Mouse (Mus musculus) erythroblast, embryonic 14.5 days (primary cell): ENCODE measurements around the gene Ap4b1. TPM values are rescaled to one million over a fixed set of nuclear protein-coding genes. Genes with fewer than 3 reads are reported as not detected.
A peak's percentile ranks its signal among the peaks of the same experiment; 100 is the strongest.
"Not testable (repeated sequence)": the region's sequence is repeated elsewhere in the genome, so short reads cannot be mapped to it uniquely, and the experiment has no call there.

Experiments used
- H3K27me3 ChIP-seq: 2 replicates; pipeline ENCODE4 v1.6.1; 2012; ENCODE audit warnings: inconsistent platforms; ENCODE audit not compliant: control insufficient read depth
- H3K36me3 ChIP-seq: 2 replicates; pipeline ENCODE4 v1.6.1; 2012; ENCODE audit warnings: mild to moderate bottlenecking, inconsistent platforms; ENCODE audit not compliant: control insufficient read depth
- H3K4me1 ChIP-seq: 2 replicates; pipeline ENCODE4 v1.6.1; 2012; ENCODE audit warnings: inconsistent platforms; ENCODE audit not compliant: control insufficient read depth
- H3K4me3 ChIP-seq: replicated peaks from 2 replicates; pipeline ENCODE3; 2012; ENCODE audit warnings: moderate library complexity, mild to moderate bottlenecking, inconsistent platforms
- H3K9me3 ChIP-seq: 2 replicates; pipeline ENCODE4 v1.6.1; 2012; ENCODE audit warnings: low read length, inconsistent platforms, mixed read lengths; ENCODE audit not compliant: control insufficient read depth
- GATA1 ChIP-seq: IDR thresholded peaks from 2 replicates; pipeline ENCODE4 v1.6.1; 2012; ENCODE audit warnings: low read length, inconsistent platforms, mixed read lengths
- TAL1 ChIP-seq: IDR thresholded peaks from 3 replicates; pipeline ENCODE4 v1.6.1; 2012; ENCODE audit warnings: low read length, inconsistent platforms, mixed read lengths
- polyA plus RNA-seq: library from polyadenylated mRNA; stranded (reverse); fragments of >175 nt; gene quantifications from 2 replicates; pipeline ENCODE4 v1.2.3, GENCODE M21; 2012

The Ap4b1 gene
- polyA plus RNA-seq, 1 experiment: 0.12 TPM

GRCm38 (mm10) chr3:103792566-103792965 lies 16.8 kb upstream of the Ap4b1 start:
- H3K4me3 ChIP-seq: peak overlapping the region; percentile 40
- TF ChIP-seq TAL1 (no peak), GATA1 (no peak)
- H3K36me3 ChIP-seq: peaks cover 17% of the 10 kb centered on the region
- no peaks in the 10 kb centered on the region for H3K9me3 ChIP-seq
- H3K4me1 ChIP-seq: peaks cover 77% of the 10 kb centered on the region
- no peaks in the 10 kb centered on the region for H3K27me3 ChIP-seq

- Histone ChIP-seq H3K9me3 (peaks cover 5% of the 10 kb centered on the region), H3K4me3 (no peak overlapping the region), H3K27me3 (no peaks in the 10 kb centered on the region), H3K4me1 (peaks cover 95% of the 10 kb centered on the region), H3K36me3 (peaks cover 27% of the 10 kb centered on the region)
- TF ChIP-seq GATA1 (no peak), TAL1 (no peak)
Measured at GRCm38 (mm10) chr3:103796389-103796788, 12.9 kb upstream of the Ap4b1 start.

- Histone ChIP-seq H3K9me3 (peaks cover 5% of the 10 kb centered on the region), H3K27me3 (no peaks in the 10 kb centered on the region), H3K36me3 (peaks cover 58% of the 10 kb centered on the region), H3K4me1 (peaks cover 95% of the 10 kb centered on the region), H3K4me3 (peak overlapping the region; percentile 41)
- TF ChIP-seq TAL1: peak; percentile 97
- peak; percentile 98 for TF ChIP-seq GATA1
Measured at GRCm38 (mm10) chr3:103799507-103799906, 9.8 kb upstream of the Ap4b1 start.

GRCm38 (mm10) chr3:103801631-103802531 lies 7.4 kb upstream of the Ap4b1 start:
- peaks cover 96% of the 10 kb centered on the region for H3K4me1 ChIP-seq
- peaks cover 82% of the 10 kb centered on the region for H3K36me3 ChIP-seq
- H3K9me3 ChIP-seq: peaks cover 5% of the 10 kb centered on the region
- H3K4me3 ChIP-seq: peak overlapping the region; percentile 15
- H3K27me3 ChIP-seq: no peaks in the 10 kb centered on the region
- TF ChIP-seq TAL1 (no peak), GATA1 (no peak)

GRCm38 (mm10) chr3:103802861-103803260 lies 6.5 kb upstream of the Ap4b1 start:
- H3K36me3 ChIP-seq: peaks cover 89% of the 10 kb centered on the region
- no peak overlapping the region for H3K4me3 ChIP-seq
- TF ChIP-seq TAL1 (no peak), GATA1 (no peak)
- H3K27me3 ChIP-seq: no peaks in the 10 kb centered on the region
- peaks cover 96% of the 10 kb centered on the region for H3K4me1 ChIP-seq
- peaks cover 5% of the 10 kb centered on the region for H3K9me3 ChIP-seq

DNA sequence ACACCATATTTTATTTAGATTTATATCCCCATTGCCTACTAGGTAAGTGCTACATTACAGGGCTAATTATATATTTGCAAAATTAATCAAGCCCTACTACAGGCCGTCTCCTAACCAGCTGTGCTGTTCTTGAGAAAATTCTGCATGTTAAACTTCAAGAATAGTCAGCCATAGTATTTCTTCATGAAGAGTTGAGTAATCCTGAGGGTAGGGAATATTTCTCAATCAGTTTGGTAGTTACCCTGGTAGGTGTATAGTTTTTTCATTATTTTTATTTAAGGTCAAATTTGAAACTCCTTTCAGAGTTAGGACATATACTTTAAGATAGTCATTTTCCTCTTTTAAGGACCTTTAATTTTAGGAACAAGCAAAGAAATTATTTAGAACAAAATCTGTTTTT lies 3.6 kb upstream of the Ap4b1 start:
- TF ChIP-seq GATA1: no peak
- no peak for TF ChIP-seq TAL1
- peaks cover 75% of the 10 kb centered on the region for H3K36me3 ChIP-seq

DNA sequence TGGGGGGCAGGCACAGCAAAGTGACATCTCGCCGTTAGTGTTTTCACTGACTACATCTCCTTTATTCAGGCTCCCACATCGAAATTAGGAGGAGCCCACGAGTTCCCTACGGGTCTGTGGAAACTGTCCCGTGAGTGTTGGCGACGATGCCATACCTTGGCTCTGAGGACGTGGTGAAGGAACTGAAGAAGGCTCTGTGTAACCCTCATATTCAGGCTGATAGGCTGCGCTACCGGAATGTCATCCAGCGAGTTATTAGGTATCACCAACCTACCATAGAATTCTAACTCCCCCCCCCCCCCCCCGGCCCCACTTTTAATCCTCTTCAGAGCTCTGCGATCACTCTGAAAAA lies 455 bp downstream of the Ap4b1 start:
- Histone ChIP-seq H3K27me3 (no peaks in the 10 kb centered on the region), H3K4me1 (peaks cover 70% of the 10 kb centered on the region), H3K36me3 (peaks cover 72% of the 10 kb centered on the region), H3K9me3 (no peaks in the 10 kb centered on the region), H3K4me3 (peak overlapping the region; percentile 79)
- no peak for TF ChIP-seq TAL1
- no peak for TF ChIP-seq GATA1

More for the DNA sequence above, 3.6 kb upstream of the Ap4b1 start:
- no peaks in the 10 kb centered on the region for H3K27me3 ChIP-seq
- no peak overlapping the region for H3K4me3 ChIP-seq
- H3K9me3 ChIP-seq: no peaks in the 10 kb centered on the region
- peaks cover 86% of the 10 kb centered on the region for H3K4me1 ChIP-seq

DNA sequence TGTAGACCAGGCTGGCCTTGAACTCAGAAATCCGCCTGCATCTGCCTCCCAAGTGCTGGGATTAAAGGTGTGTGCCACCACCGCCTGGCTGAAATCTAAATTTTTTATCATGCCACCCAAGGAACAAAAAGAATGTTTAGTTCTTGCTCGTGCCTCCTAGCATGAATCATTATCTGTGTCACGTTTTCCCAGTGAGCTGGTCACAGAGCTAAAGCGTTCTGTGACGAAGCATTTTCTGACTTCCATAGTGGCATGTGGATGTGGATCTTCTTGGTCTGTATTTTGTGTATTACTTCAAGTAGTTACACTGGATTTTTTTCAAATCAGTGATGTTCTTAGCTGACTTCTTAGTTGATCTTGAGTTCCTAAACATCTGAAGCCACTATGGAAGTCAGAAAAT lies 1.6 kb downstream of the Ap4b1 start:
- peak overlapping the region; percentile 79 for H3K4me3 ChIP-seq
- H3K9me3 ChIP-seq: no peaks in the 10 kb centered on the region
- H3K4me1 ChIP-seq: peaks cover 61% of the 10 kb centered on the region
- no peaks in the 10 kb centered on the region for H3K27me3 ChIP-seq
- peaks cover 71% of the 10 kb centered on the region for H3K36me3 ChIP-seq
- no peak for TF ChIP-seq TAL1
- TF ChIP-seq GATA1: no peak

GRCm38 (mm10) chr3:103827548-103827947 lies 18.2 kb downstream of the Ap4b1 start:
- Histone ChIP-seq H3K36me3 (peaks cover 36% of the 10 kb centered on the region), H3K4me3 (no peak overlapping the region), H3K9me3 (no peaks in the 10 kb centered on the region), H3K27me3 (no peaks in the 10 kb centered on the region), H3K4me1 (peaks cover 15% of the 10 kb centered on the region)
- no peak for TF ChIP-seq TAL1
- no peak for TF ChIP-seq GATA1

- Histone ChIP-seq H3K27me3 (no peaks in the 10 kb centered on the region), H3K9me3 (no peaks in the 10 kb centered on the region), H3K4me3 (no peak overlapping the region), H3K36me3 (peaks cover 23% of the 10 kb centered on the region), H3K4me1 (peaks cover 25% of the 10 kb centered on the region)
- TF ChIP-seq TAL1: no peak
- no peak for TF ChIP-seq GATA1
Measured at GRCm38 (mm10) chr3:103829036-103829435, 19.7 kb downstream of the Ap4b1 start.

DNA sequence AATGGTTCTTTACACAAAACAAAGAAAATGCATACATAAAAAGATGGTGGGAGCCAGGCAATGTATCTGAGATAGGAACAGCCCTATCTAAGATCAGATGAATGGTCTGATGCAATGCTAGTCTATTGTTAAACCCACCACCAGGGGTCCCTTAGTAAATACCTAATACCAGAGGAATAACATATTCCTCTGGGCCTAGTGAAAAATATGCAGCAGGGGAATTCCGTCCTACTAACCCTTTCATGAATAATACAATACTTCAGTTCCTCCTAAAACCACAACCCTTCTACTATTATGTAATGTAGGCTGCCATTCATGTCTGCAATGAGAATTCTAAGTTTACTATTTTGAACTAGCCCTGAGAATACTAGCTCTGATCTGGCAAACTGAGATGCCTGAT lies 21.4 kb downstream of the Ap4b1 start:
- H3K27me3 ChIP-seq, H3K4me3 ChIP-seq, H3K9me3 ChIP-seq: not testable (repeated sequence)
- Histone ChIP-seq H3K36me3 (peaks cover 21% of the 10 kb centered on the region), H3K4me1 (peaks cover 25% of the 10 kb centered on the region)
